Mouse (Mus musculus): ENCODE data around the gene Iqgap2.

- TF ChIP-seq CTCF (IDR thresholded peaks at IDR 0.05; ENCODE audit: control insufficient read depth, insufficient read depth, insufficient read length), result no peak
- no peak for TF ChIP-seq USF1 (IDR thresholded peaks at IDR 0.05; ENCODE audit: low read depth)
- no peak for TF ChIP-seq CEBPB (IDR thresholded peaks at IDR 0.05; ENCODE audit: low read depth)
These were observed 221.2 kb downstream of the Iqgap2 start for GRCm38 (mm10) chr13:95670534-95670933.

Data from C2C12 (cell line).